Mouse (Mus musculus) CH12.LX (cell line): ENCODE results near the gene Aldh1b1. TPM values are rescaled to one million over a fixed set of nuclear protein-coding genes. Genes with fewer than 3 reads are reported as not detected.

Experiments used
- DNase-seq: peaks from one replicate; pipeline ENCODE4 v3.0.0-alpha.2; 2013; ENCODE audit errors: extremely low read depth
- H3K27ac ChIP-seq: 2 replicates; pipeline ENCODE4 v1.5.1; 2012; ENCODE audit warnings: low read depth, mild to moderate bottlenecking, control low read depth, moderate library complexity; ENCODE audit not compliant: insufficient read depth
- H3K27me3 ChIP-seq: replicated peaks from 2 replicates; pipeline ENCODE3; 2012; ENCODE audit warnings: inconsistent platforms
- H3K36me3 ChIP-seq, 2 experiments: replicated peaks in 1 of 2; 2 replicates each; pipeline versions ENCODE3 to v1.6.1; 2012; ENCODE audit warnings: inconsistent platforms in 1 of 2, low read length in 1 of 2, mild to moderate bottlenecking in 1 of 2, mixed read lengths in 1 of 2, moderate library complexity in 1 of 2; ENCODE audit not compliant: control insufficient read depth in 1 of 2, insufficient read depth in 1 of 2
- H3K4me1 ChIP-seq, 2 experiments: 2 replicates each; pipeline ENCODE4 v1.6.1; 2012; ENCODE audit warnings: inconsistent platforms in 1 of 2, moderate library complexity in 1 of 2; ENCODE audit not compliant: insufficient read depth in 2 of 2, control insufficient read depth in 1 of 2
- H3K4me2 ChIP-seq: 2 replicates; pipeline ENCODE4 v1.6.1; 2012; ENCODE audit warnings: low read depth, mild to moderate bottlenecking, control low read depth; ENCODE audit not compliant: poor library complexity, insufficient read depth, severe bottlenecking
- H3K4me3 ChIP-seq, 3 experiments: fragments of 150-350 bp in 1 of 3; sonication (generic) in 1 of 3; replicated peaks in 1 of 3; 2 replicates each; pipeline versions ENCODE3 to v1.5.1; 2011 to 2012; ENCODE audit warnings: low read depth in 2 of 3, low read length in 2 of 3, mild to moderate bottlenecking in 2 of 3, moderate library complexity in 2 of 3, control low read depth in 1 of 3, improper control_type of control experiment in 1 of 3, inconsistent platforms in 1 of 3, mixed read lengths in 1 of 3; ENCODE audit not compliant: poor library complexity in 1 of 3
- H3K79me2 ChIP-seq: replicated peaks from 2 replicates; pipeline ENCODE4 v1.6.1; 2012; ENCODE audit warnings: mild to moderate bottlenecking, moderate library complexity; ENCODE audit not compliant: control insufficient read depth, poor library complexity, insufficient read depth, severe bottlenecking; ENCODE audit errors: extremely low read depth
- H3K9ac ChIP-seq: 2 replicates; pipeline ENCODE4 v1.6.1; 2012; ENCODE audit warnings: low read depth, mild to moderate bottlenecking, control low read depth, moderate library complexity; ENCODE audit not compliant: insufficient read depth
- H3K9me3 ChIP-seq: replicated peaks from 2 replicates; pipeline ENCODE3; 2012; ENCODE audit warnings: low read length, inconsistent platforms, mixed read lengths
- CHD2 ChIP-seq: IDR thresholded peaks from 2 replicates; pipeline ENCODE4 v1.6.1; 2011; ENCODE audit warnings: low read length, improper control_type of control experiment
- CTCF ChIP-seq, 2 experiments: IDR thresholded peaks in 1 of 2; conservative IDR thresholded peaks in 1 of 2; 2 replicates each; pipeline ENCODE4 v1.5.1; 2011 to 2012; ENCODE audit warnings: low read depth in 2 of 2, low read length in 2 of 2, improper control_type of control experiment in 1 of 2, inconsistent platforms in 1 of 2, mild to moderate bottlenecking in 1 of 2, moderate library complexity in 1 of 2
- E2F4 ChIP-seq: IDR thresholded peaks from 2 replicates; pipeline ENCODE4 v1.6.1; 2011; ENCODE audit warnings: low read depth, low read length, improper control_type of control experiment; ENCODE audit not compliant: insufficient replicate concordance
- ELF1 ChIP-seq: IDR thresholded peaks from 2 replicates; pipeline ENCODE4 v1.6.1; 2014; ENCODE audit warnings: low read depth, mild to moderate bottlenecking, inconsistent platforms, low read length, improper control_type of control experiment
- ETS1 ChIP-seq: conservative IDR thresholded peaks from 2 replicates; pipeline ENCODE4 v1.6.1; 2012; ENCODE audit warnings: low read depth, mild to moderate bottlenecking, inconsistent platforms, low read length, improper control_type of control experiment, moderate library complexity
- IRF4 ChIP-seq: IDR thresholded peaks from 2 replicates; pipeline ENCODE4 v1.6.1; 2014; ENCODE audit warnings: low read depth, mild to moderate bottlenecking, inconsistent platforms, low read length, improper control_type of control experiment
- JUND ChIP-seq: conservative IDR thresholded peaks from 2 replicates; pipeline ENCODE4 v1.6.1; 2011; ENCODE audit warnings: low read depth, low read length, improper control_type of control experiment
- MAFK ChIP-seq: IDR thresholded peaks from 2 replicates; pipeline ENCODE4 v1.6.1; 2011; ENCODE audit warnings: low read length, improper control_type of control experiment; ENCODE audit not compliant: insufficient replicate concordance
- MAX ChIP-seq: IDR thresholded peaks from 2 replicates; pipeline ENCODE4 v1.6.1; 2011; ENCODE audit warnings: low read length, improper control_type of control experiment
- MXI1 ChIP-seq: IDR thresholded peaks from 2 replicates; pipeline ENCODE4 v1.6.1; 2011; ENCODE audit warnings: mild to moderate bottlenecking, low read depth, low read length, improper control_type of control experiment
- MYC ChIP-seq: IDR thresholded peaks from 2 replicates; pipeline ENCODE4 v1.6.1; 2011; ENCODE audit warnings: low read depth, mild to moderate bottlenecking, improper control_type of control experiment, low read length
- PAX5 ChIP-seq: IDR thresholded peaks from 2 replicates; pipeline ENCODE4 v1.6.1; 2012; ENCODE audit warnings: low read length, inconsistent platforms, mixed read lengths
- POLR2A ChIP-seq: IDR thresholded peaks from 2 replicates; pipeline ENCODE4 v1.6.1; 2011; ENCODE audit warnings: low read depth, mild to moderate bottlenecking, improper control_type of control experiment, low read length
- POLR2AphosphoS2 ChIP-seq: IDR thresholded peaks from 2 replicates; pipeline ENCODE4 v1.6.1; 2011; ENCODE audit warnings: low read depth, low read length, improper control_type of control experiment
- RAD21 ChIP-seq: IDR thresholded peaks from 2 replicates; pipeline ENCODE4 v1.6.1; 2011; ENCODE audit warnings: low read depth, mild to moderate bottlenecking, low read length, improper control_type of control experiment, moderate library complexity
- SIN3A ChIP-seq: IDR thresholded peaks from 2 replicates; pipeline ENCODE4 v1.6.1; 2012; ENCODE audit warnings: low read length, improper control_type of control experiment, inconsistent platforms
- SMC3 ChIP-seq: IDR thresholded peaks from 2 replicates; pipeline ENCODE4 v1.6.1; 2011; ENCODE audit warnings: low read depth, low read length, improper control_type of control experiment
- TBP ChIP-seq: conservative IDR thresholded peaks from 2 replicates; pipeline ENCODE4 v1.6.1; 2011; ENCODE audit warnings: low read depth, low read length, improper control_type of control experiment
- TCF12 ChIP-seq: IDR thresholded peaks from 2 replicates; pipeline ENCODE4 v1.6.1; 2014; ENCODE audit warnings: low read depth, mild to moderate bottlenecking, inconsistent platforms, low read length, improper control_type of control experiment
- UBTF ChIP-seq: IDR thresholded peaks from 2 replicates; pipeline ENCODE4 v1.6.1; 2012; ENCODE audit warnings: low read depth, mild to moderate bottlenecking, inconsistent platforms, low read length, improper control_type of control experiment, moderate library complexity
- USF2 ChIP-seq: conservative IDR thresholded peaks from 2 replicates; pipeline ENCODE4 v1.6.1; 2011; ENCODE audit warnings: low read depth, low read length, improper control_type of control experiment
- ZC3H11A ChIP-seq: IDR thresholded peaks from 2 replicates; pipeline ENCODE4 v1.6.1; 2012; ENCODE audit warnings: low read depth, mild to moderate bottlenecking, inconsistent platforms, low read length, improper control_type of control experiment
- ZKSCAN1 ChIP-seq: IDR thresholded peaks from 2 replicates; pipeline ENCODE4 v1.6.1; 2012; ENCODE audit warnings: low read depth, inconsistent platforms, low read length, improper control_type of control experiment, borderline replicate concordance
- ZNF384 ChIP-seq: IDR thresholded peaks from 2 replicates; pipeline ENCODE4 v1.6.1; 2012; ENCODE audit warnings: low read depth, low read length, improper control_type of control experiment, inconsistent platforms
- dilution Hi-C: fragments of 300-500 bp; cut with MboI; formaldehyde crosslinking; loops from 2 replicates; pipeline ENCODE4 v1.14.3; 2020; ENCODE audit warnings: low sequenced_read_pairs; ENCODE audit not compliant: extremely low pct_unique_long_range_greater_than_20kb, extremely low pct_ligation_motif_present
- in situ Hi-C: fragments of 300-500 bp; cut with MboI; formaldehyde crosslinking; loops from 3 replicates; pipeline ENCODE4 v1.14.3; 2019; ENCODE audit warnings: low sequenced_read_pairs, low pct_ligation_motif_present, low pct_unique_long_range_greater_than_20kb, mixed read lengths
- polyA plus RNA-seq: library from polyadenylated mRNA; unstranded; fragments of >175 nt; gene quantifications from 2 replicates; pipeline ENCODE4 v1.2.1, GENCODE M21; 2012; ENCODE audit warnings: low read depth; ENCODE audit not compliant: insufficient read length
- total RNA-seq, 2 experiments: library from RNA; depleted of rRNA; stranded (reverse); fragments of 300-350 nt in 1 of 2; fragments of >200 nt in 1 of 2; gene quantifications; 2 replicates each; pipeline ENCODE4 v1.2.3; 2012 to 2014

The Aldh1b1 gene
- total and polyA plus RNA-seq, 3 experiments = 4.9 to 8.3 (median 6.4) TPM

GRCm38 (mm10) chr4:45765565-45766201, 33.1 kb upstream of the Aldh1b1 start:
- dilution Hi-C loops (no loop called here), in situ Hi-C loops (loop anchor here (5.0 to 10.0 kb wide), 3 partner anchors 33 to 351 kb away; partner anchors contain the start of gene Shb)
- TF ChIP-seq IRF4 = no peak
- peak; percentile 69; the same call in 1 of the 2 replicates for TF ChIP-seq PAX5
- TF ChIP-seq JUND = no peak
- Histone ChIP-seq H3K4me1 (peaks cover 0 to 27% of the 10 kb centered on the region in 2 experiments; a peak in 2 of 4 replicates), H3K9ac (no peak overlapping the region), H3K36me3 (no peaks in the 10 kb centered on the region), H3K79me2 (no peaks in the 10 kb centered on the region), H3K4me2 (no peak overlapping the region), H3K4me3 (no peak overlapping the region), H3K27me3 (no peaks in the 10 kb centered on the region), H3K27ac (no peak overlapping the region), H3K9me3 (peaks cover 2% of the 10 kb centered on the region)
- DNase-seq = no peak

GRCm38 (mm10) chr4:45766774-45767173, 32.0 kb upstream of the Aldh1b1 start:
- Histone ChIP-seq H3K79me2 (no peaks in the 10 kb centered on the region), H3K36me3 (no peaks in the 10 kb centered on the region), H3K9me3 (no peaks in the 10 kb centered on the region), H3K4me2 (no peak overlapping the region), H3K27ac (no peak overlapping the region), H3K27me3 (no peaks in the 10 kb centered on the region), H3K4me3 (no peak overlapping the region), H3K9ac (no peak overlapping the region), H3K4me1 (peaks cover 0 to 27% of the 10 kb centered on the region in 2 experiments; a peak in 2 of 4 replicates)
- in situ Hi-C loops = loop anchor here (5.0 to 10.0 kb wide), 3 partner anchors 34 to 352 kb away; partner anchors contain the start of gene Shb
- TF ChIP-seq ELF1 (no peak), TCF12 (no peak), SMC3 (peak; percentile 54), ETS1 (no peak), POLR2AphosphoS2 (no peak), RAD21 (peak; percentile 61), CTCF (conservative IDR thresholded peaks at IDR 0.05 in 1 of 2, IDR thresholded peaks at IDR 0.05 in 1 of 2; ENCODE audit: low read depth in 2 of 2, low read length in 2 of 2) (peak in 1 of 2 experiments; percentile 54; a peak in 2 of 4 replicates)
- dilution Hi-C loops = no loop called here
- peak; percentile 24 for DNase-seq

GRCm38 (mm10) chr4:45767891-45768558, 30.8 kb upstream of the Aldh1b1 start:
- Histone ChIP-seq H3K27ac (no peak overlapping the region), H3K79me2 (no peaks in the 10 kb centered on the region), H3K9me3 (no peaks in the 10 kb centered on the region), H3K4me3 (no peak overlapping the region), H3K4me1 (peaks cover 0 to 27% of the 10 kb centered on the region in 2 experiments; a peak in 2 of 4 replicates), H3K9ac (no peak overlapping the region), H3K27me3 (no peaks in the 10 kb centered on the region), H3K36me3 (no peaks in the 10 kb centered on the region), H3K4me2 (no peak overlapping the region)
- in situ Hi-C loops (loop anchor here (5.0 to 10.0 kb wide), 3 partner anchors 36 to 353 kb away; partner anchors contain the start of gene Shb), dilution Hi-C loops (no loop called here)
- DNase-seq = no peak
- TF ChIP-seq SIN3A (no peak), TBP (no peak), MXI1 (no peak), USF2 (no peak), ZC3H11A (no peak), CHD2 (no peak), MAX (no peak), ELF1 (no peak), E2F4 (no peak), MYC (no peak), UBTF (no peak), PAX5 (no peak), POLR2A (no peak), SMC3 (no peak), MAFK (no peak), ZKSCAN1 (no peak), POLR2AphosphoS2 (no peak), ZNF384 (no peak)
